Mouse (Mus musculus) embryonic facial prominence, embryonic 14.5 days (tissue): ENCODE measurements at regions not wholly inside any gene's neighbourhood (a gene's known extent, or its start where the extent isn't known, plus 50 kb on each side); places are given as distances from the start of the nearest gene placed in this dataset.

Experiments used
- ATAC-seq: fragments of 200-750 bp; cut with Nextera tagmentation; 2 replicates; pipeline ENCODE4 v1.8.0; 2017; ENCODE audit warnings: low read depth, moderate number of reproducible peaks, moderate TSS enrichment
- DNase-seq: peaks from one replicate; pipeline ENCODE4 v3.0.0-alpha.2; 2015; ENCODE audit warnings: low spot score
- H3K27ac ChIP-seq: fragments of 300-500 bp; sonication (generic); replicated peaks from 2 replicates; pipeline ENCODE4 v1.5.1; 2014; ENCODE audit warnings: low read depth, mild to moderate bottlenecking, low read length, moderate library complexity
- H3K27me3 ChIP-seq: fragments of 300-500 bp; sonication (generic); replicated peaks from 2 replicates; pipeline ENCODE4 v1.6.1; 2014; ENCODE audit warnings: low read length; ENCODE audit not compliant: control insufficient read depth, insufficient read depth
- H3K36me3 ChIP-seq: fragments of 300-500 bp; sonication (generic); 2 replicates; pipeline ENCODE4 v1.6.1; 2014; ENCODE audit warnings: low read length, mixed read lengths; ENCODE audit not compliant: control insufficient read depth, insufficient read depth
- H3K4me1 ChIP-seq: fragments of 300-500 bp; sonication (generic); 2 replicates; pipeline ENCODE4 v1.6.1; 2014; ENCODE audit warnings: antibody characterized with exemption, low read length; ENCODE audit not compliant: control insufficient read depth, insufficient read depth
- H3K4me2 ChIP-seq: fragments of 300-500 bp; sonication (generic); 2 replicates; pipeline ENCODE4 v1.6.1; 2014; ENCODE audit warnings: low read depth, mild to moderate bottlenecking, low read length, moderate library complexity, mixed read lengths
- H3K4me3 ChIP-seq: fragments of 300-500 bp; sonication (generic); 2 replicates; pipeline ENCODE4 v1.5.1; 2014; ENCODE audit warnings: low read depth, mild to moderate bottlenecking, low read length
- H3K9ac ChIP-seq: fragments of 300-500 bp; sonication (generic); 2 replicates; pipeline ENCODE4 v1.6.1; 2014; ENCODE audit warnings: low read depth, mild to moderate bottlenecking, low read length, moderate library complexity, mixed read lengths
- H3K9me3 ChIP-seq: fragments of 300-500 bp; sonication (generic); 2 replicates; pipeline ENCODE4 v1.6.1; 2016; ENCODE audit warnings: low read length; ENCODE audit not compliant: control insufficient read depth
- WGBS: fragments of 180-500 bp; shearing (Covaris S2); extraction: QIAGEN DNeasy Blood & Tissue Kit; methylation state at CpG from one replicate; pipeline ENCODE4 v1.1.7; 2014; 5-methylcytosine and 5-hydroxymethylcytosine counted together

GRCm38 (mm10) chr15:68363058-68363735, 1862.5 kb upstream of the Lrrc6 start:
- Histone ChIP-seq H3K4me2 (peak overlapping the region; percentile 86), H3K9me3 (no peaks in the 10 kb centered on the region), H3K36me3 (no peaks in the 10 kb centered on the region), H3K4me1 (peaks cover 5% of the 10 kb centered on the region; the same call in 1 of the 2 replicates), H3K27ac (peak overlapping the region; percentile 96), H3K4me3 (peak overlapping the region; percentile 90), H3K9ac (peak overlapping the region; percentile 86), H3K27me3 (no peaks in the 10 kb centered on the region)
- DNase-seq (peak; percentile 99), ATAC-seq (peak; percentile 97)
- WGBS: under 1% methylated on average over 31 of the region's 72 CpGs

- peak; percentile 30 for ATAC-seq
Observed at GRCm38 (mm10) chr15:68362081-68363057, 1861.7 kb upstream of the Lrrc6 start.

GRCm38 (mm10) chr15:68360956-68361908, 1860.5 kb upstream of the Lrrc6 start:
- WGBS: 43% methylated on average over 6 of the region's 6 CpGs
- Histone ChIP-seq H3K4me3 (peak overlapping the region; percentile 90), H3K4me2 (peak overlapping the region; percentile 86), H3K9me3 (no peaks in the 10 kb centered on the region), H3K27ac (peak overlapping the region; percentile 96; the same call in 1 of the 2 replicates), H3K4me1 (peaks cover 5% of the 10 kb centered on the region; the same call in 1 of the 2 replicates), H3K36me3 (no peaks in the 10 kb centered on the region), H3K9ac (peak overlapping the region; percentile 86), H3K27me3 (no peaks in the 10 kb centered on the region)
- DNase-seq (no peak), ATAC-seq (no peak)

More at GRCm38 (mm10) chr15:68362081-68363057, 1861.7 kb upstream of the Lrrc6 start:
- no peaks in the 10 kb centered on the region for H3K9me3 ChIP-seq
- H3K4me1 ChIP-seq: peaks cover 5% of the 10 kb centered on the region; the same call in 1 of the 2 replicates
- H3K4me3 ChIP-seq: peak overlapping the region; percentile 90
- no peaks in the 10 kb centered on the region for H3K36me3 ChIP-seq
- peak overlapping the region; percentile 86 for H3K9ac ChIP-seq
- H3K27ac ChIP-seq: peak overlapping the region; percentile 96
- H3K27me3 ChIP-seq: no peaks in the 10 kb centered on the region
- under 1% methylated on average over 42 of the region's 121 CpGs for WGBS
- H3K4me2 ChIP-seq: peak overlapping the region; percentile 86
- peak; percentile 37 for DNase-seq

- Histone ChIP-seq H3K4me1 (peaks cover 5% of the 10 kb centered on the region; the same call in 1 of the 2 replicates), H3K36me3 (no peaks in the 10 kb centered on the region), H3K27me3 (no peaks in the 10 kb centered on the region), H3K4me3 (no peak overlapping the region), H3K9ac (no peak overlapping the region), H3K4me2 (no peak overlapping the region), H3K27ac (no peak overlapping the region), H3K9me3 (no peaks in the 10 kb centered on the region)
- ATAC-seq (no peak), DNase-seq (no peak)
- WGBS: 84% methylated on average over 3 of the region's 3 CpGs
Observed at GRCm38 (mm10) chr15:68359496-68359895, 1858.8 kb upstream of the Lrrc6 start.

- no peak overlapping the region for H3K4me3 ChIP-seq
- H3K9ac ChIP-seq: no peak overlapping the region
- H3K4me2 ChIP-seq: no peak overlapping the region
- peaks cover under 1% of the 10 kb centered on the region; the same call in 1 of the 2 replicates for H3K4me1 ChIP-seq
- no peak for DNase-seq
- WGBS: 72% methylated on average over 1 of the region's 1 CpGs
- no peaks in the 10 kb centered on the region for H3K27me3 ChIP-seq
- ATAC-seq: no peak
- no peaks in the 10 kb centered on the region for H3K36me3 ChIP-seq
- H3K9me3 ChIP-seq: no peaks in the 10 kb centered on the region
- H3K27ac ChIP-seq: no peak overlapping the region
Observed at GRCm38 (mm10) chr15:68355957-68356356, 1855.2 kb upstream of the Lrrc6 start.

GRCm38 (mm10) chr15:68344652-68345051, 1843.9 kb upstream of the Lrrc6 start:
- ATAC-seq (no peak), DNase-seq (no peak)
- Histone ChIP-seq H3K27me3 (no peaks in the 10 kb centered on the region), H3K27ac (no peak overlapping the region), H3K9ac (no peak overlapping the region), H3K36me3 (peaks cover 5% of the 10 kb centered on the region; the same call in 1 of the 2 replicates), H3K4me3 (no peak overlapping the region), H3K4me1 (no peaks in the 10 kb centered on the region), H3K4me2 (no peak overlapping the region), H3K9me3 (no peaks in the 10 kb centered on the region)
- 89% methylated on average over 3 of the region's 3 CpGs for WGBS

- Histone ChIP-seq H3K4me3 (no peak overlapping the region), H3K27me3 (no peaks in the 10 kb centered on the region), H3K4me1 (no peaks in the 10 kb centered on the region), H3K9ac (no peak overlapping the region), H3K4me2 (no peak overlapping the region), H3K36me3 (peaks cover 5% of the 10 kb centered on the region; the same call in 1 of the 2 replicates), H3K9me3 (no peaks in the 10 kb centered on the region), H3K27ac (no peak overlapping the region)
- ATAC-seq: no peak
- no peak for DNase-seq
- 88% methylated on average over 1 of the region's 1 CpGs for WGBS
Observed at GRCm38 (mm10) chr15:68342542-68342941, 1841.8 kb upstream of the Lrrc6 start.

- ATAC-seq: no peak
- Histone ChIP-seq H3K4me2 (no peak overlapping the region), H3K4me3 (no peak overlapping the region), H3K36me3 (peaks cover 5% of the 10 kb centered on the region; the same call in 1 of the 2 replicates), H3K27me3 (no peaks in the 10 kb centered on the region), H3K4me1 (no peaks in the 10 kb centered on the region), H3K27ac (no peak overlapping the region), H3K9ac (no peak overlapping the region), H3K9me3 (no peaks in the 10 kb centered on the region)
- 85% methylated on average over 5 of the region's 5 CpGs for WGBS
- no peak for DNase-seq
Observed at GRCm38 (mm10) chr15:68341056-68341455, 1840.3 kb upstream of the Lrrc6 start.
